Mouse (Mus musculus) heart, postnatal 36 days (tissue): ENCODE measurements around the gene Nup85. TPM values are rescaled to one million over a fixed set of nuclear protein-coding genes. Genes with fewer than 3 reads are reported as not detected.

ENCODE experiments used
- DNase-seq, 2 experiments: peaks; one replicate each; pipeline ENCODE4 v3.0.0; 2021 to 2022
- intact Hi-C: fragments of 180-260 bp; cut with DNase I; formaldehyde crosslinking; loops from one replicate; pipeline ENCODE4 v1.15.1; 2025
- total RNA-seq, 2 experiments: library from RNA; stranded (reverse); gene quantifications; 2 replicates each; pipeline ENCODE4 v1.2.3; 2021

The Nup85 gene
- total RNA-seq, 2 experiments from 2014 or later = 23.5 to 23.8 TPM

GRCm38 (mm10) chr11:115612059-115612409 is 47.8 kb downstream of the Nup85 start:
- intact Hi-C loops = loop anchor here (5.0 kb wide), 1 partner anchor 130 kb away; no protein-coding TSS in a partner anchor
- DNase-seq = peak; percentile 83 to 85

DNA sequence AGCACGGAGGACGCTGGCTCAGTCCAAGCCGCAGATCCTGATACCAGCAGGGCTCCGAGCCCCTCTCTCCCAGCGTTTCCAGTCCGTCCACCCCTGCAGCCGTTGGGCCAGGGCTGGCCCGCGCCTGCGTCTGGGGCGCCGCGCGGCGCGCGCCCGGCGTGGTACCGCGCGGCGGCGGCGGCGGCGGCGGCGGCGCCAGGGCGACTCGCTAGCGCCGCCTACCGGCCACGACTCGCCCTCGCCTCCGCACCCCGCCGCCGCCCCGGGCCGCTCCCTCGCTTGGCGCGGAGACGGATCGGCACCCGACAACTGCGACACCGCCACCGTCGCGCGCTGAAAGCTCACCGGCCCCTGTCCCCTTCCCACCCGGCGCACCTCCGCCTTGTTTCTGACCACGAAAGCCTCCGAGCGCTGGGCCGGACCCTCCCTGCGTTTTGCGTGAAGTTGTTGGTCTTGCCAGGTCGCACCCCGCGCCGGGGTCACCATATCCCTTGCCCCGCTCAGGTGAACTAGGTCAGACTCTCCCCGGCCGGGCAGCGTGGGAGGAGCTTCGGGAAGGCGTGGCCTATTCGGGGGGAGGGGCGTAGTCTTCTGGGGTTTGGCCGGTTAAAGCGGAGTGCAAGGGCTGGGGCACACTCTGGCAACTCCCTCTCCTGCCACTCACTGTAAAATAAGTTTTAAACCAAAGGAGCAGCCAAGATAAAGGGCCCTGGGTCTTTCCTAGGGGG is 48.3 kb downstream of the Nup85 start, which contains the start of gene Mif4gd:
Mif4gd (minus strand) TSS at position 560 of the 728 bp plus-strand sequence.
- peak; percentile 95 for DNase-seq
- intact Hi-C loops = loop anchor here (5.0 kb wide), 1 partner anchor 130 kb away; no protein-coding TSS in a partner anchor

DNA sequence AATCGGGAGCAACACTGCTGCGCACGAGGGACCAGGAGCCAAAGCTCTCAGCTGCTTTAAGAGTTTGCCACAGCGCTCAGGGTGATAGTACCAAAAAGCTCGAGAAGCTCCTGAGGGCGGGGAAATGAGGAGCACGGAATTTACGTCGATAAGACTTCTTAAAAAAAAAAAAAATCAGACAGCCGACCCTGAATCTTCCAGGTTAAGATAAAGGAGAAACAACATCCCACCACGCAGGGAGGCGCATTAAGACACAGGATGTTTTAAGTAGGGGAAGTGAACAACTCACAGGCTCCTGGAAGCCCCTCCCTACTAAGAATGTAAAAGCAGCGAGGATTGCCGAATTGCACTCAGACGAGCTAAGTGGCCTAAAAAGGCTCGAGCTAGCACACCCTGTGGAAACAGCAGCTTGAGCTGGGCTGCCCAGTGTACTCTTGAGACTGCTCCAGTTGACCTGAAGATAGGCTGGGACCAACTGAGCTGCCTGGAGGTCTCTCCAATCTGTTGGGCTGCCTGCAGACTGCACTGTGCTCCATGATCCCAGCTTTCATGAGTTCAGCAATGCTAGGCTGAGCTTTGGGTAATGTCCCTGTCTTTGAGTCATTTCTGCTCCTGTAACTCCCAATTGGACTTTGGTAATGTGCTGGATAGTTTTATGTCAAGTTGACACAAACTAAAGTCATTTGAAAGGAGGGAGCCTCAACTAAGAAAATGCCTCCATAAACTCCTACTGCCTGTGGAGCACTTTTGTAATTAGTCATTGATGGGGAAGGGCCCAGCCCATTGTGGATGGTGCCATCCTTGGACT is 49.1 kb downstream of the Nup85 start:
- intact Hi-C loops = loop anchor here (5.0 kb wide), 1 partner anchor 131 kb away; no protein-coding TSS in a partner anchor
- DNase-seq = no peak

DNA sequence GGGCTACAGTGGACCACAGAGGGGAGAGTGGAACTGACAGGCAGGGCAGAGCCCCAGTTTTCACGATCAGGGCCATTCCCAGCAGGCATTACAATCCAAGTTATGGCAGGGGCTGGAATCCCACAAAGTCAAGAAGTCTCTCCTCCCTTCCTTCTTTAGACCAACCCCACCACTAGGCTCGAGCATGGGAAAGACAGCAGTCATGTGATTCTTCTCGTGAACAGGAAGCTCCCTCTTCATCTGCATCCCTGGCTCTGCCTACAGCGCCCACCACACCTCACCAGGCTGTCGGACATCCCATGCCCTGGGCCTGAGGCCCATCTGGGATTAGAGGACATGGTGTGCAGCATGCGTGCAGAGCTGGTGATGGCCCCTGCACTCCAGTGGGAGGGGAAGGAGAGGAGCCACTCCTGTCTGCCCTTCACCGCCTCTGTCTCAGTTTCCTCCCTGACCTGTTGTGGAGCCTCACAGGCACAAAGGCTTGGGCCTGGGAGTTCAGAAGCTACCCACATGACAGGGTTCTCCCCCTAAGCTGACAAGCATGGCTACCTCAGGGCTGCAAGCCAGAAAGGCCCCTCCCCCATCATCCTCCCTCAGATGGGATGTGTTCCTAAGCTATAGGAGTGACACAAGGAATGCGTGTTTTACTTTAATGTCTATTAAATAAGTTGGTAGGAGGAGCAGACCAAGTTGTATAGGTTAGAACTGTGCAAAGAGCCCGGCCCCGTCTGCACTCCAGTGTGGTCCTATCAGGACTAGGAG is 50.3 kb downstream of the Nup85 start:
- intact Hi-C loops = loop anchor here (5.0 kb wide), 1 partner anchor 132 kb away; no protein-coding TSS in a partner anchor
- no peak for DNase-seq

- intact Hi-C loops = no loop called here
- no peak for DNase-seq
Observed at GRCm38 (mm10) chr11:115615108-115615825, 51.0 kb downstream of the Nup85 start.

GRCm38 (mm10) chr11:115615875-115616274 is 51.6 kb downstream of the Nup85 start:
- DNase-seq = no peak
- intact Hi-C loops = no loop called here

DNA sequence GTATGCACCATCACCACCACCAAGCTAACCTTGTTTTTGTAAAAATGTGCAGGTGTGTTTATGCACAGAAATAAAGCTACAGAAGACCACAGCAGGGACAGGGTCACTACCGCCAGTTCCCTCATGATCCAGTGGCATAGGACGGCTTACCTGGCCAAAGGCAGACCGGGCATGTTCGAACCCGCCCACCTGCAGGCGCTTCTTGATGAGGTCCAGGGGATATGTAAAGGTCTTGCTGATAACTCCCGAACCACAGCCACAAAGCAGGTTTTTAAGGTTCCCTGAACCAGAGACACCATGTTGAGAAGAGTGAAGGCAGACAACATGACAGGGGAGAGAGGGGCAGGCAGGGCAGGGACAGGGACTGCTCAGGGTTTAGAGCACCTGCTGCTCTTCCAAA is 52.1 kb downstream of the Nup85 start:
- intact Hi-C loops = no loop called here

DNA sequence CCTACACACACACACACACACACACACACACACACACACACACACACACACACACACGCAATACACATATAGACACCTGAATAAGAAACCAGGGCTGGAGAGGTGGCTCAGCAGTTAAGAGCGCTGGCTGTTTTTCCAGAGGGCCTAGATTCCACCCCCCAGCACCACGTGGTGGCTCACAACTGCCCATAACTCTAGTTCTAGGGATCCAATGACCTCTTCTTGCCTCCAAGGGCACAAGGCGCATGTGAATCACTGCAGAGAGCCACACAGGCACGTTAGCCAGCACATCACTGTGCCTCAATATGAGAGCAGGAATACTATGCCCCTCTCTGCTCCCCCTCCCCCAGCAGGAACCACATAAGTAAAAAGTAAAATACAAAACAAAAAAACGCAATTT is 52.7 kb downstream of the Nup85 start:
- no peak for DNase-seq
- intact Hi-C loops = no loop called here

More for the DNA sequence above, 52.1 kb downstream of the Nup85 start:
- DNase-seq = no peak

DNA sequence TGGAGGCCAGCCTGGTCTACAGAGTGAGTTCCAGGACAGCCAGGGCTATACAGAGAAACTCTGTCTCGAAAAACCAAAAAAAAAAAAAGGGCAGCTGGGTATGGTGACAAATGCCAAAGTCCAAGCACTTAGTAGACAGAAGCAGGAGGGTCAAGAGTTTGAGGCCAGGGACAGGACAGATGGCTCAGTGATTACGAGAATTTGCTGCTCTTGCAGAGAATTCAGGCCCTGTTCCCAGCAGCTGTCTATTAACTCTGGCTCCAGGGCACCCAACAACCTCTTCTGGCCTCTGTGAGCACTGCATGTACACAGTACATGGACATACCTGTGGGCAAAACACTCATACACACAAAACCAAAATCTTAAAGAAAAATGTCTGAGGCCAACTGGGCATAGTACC is 53.8 kb downstream of the Nup85 start:
- intact Hi-C loops = no loop called here
- DNase-seq = no peak

DNA sequence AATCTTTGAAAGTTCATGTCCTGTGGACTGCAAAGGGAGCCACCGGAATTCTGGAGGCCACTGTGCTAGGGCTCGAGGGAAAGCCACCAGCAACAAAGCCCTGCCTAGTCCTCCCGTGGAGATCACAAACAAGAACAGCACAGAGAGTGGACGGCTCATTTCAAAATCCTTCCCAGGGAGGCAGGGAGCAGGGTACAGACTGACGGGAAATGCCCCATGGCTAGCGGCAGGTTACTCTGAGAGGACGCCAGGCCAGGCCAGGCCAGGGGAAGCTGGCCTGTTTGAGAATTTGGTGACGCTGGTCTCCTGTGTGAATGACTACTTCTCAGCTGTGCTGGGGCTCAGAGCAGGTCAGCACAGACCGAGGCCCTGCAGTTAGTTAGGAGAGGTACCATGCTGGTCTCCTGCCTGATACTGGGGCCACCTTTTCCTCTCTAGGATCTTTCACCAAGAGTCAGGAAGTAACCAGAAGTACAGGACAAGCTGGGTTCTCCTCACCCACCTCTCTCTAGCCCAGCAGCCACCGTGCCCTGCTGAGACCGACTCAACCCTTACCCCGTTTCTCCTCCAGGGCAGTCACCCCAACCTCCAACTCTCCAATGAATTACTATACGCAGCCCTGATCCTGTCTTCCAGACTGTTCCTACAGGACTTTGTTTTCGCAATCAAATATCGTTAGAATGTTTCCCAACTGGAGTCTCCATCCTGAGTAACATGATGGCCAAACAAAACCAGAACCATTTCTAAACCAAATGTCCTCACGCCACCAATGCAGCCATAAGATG is 54.7 kb downstream of the Nup85 start:
- intact Hi-C loops = no loop called here
- DNase-seq = no peak

GRCm38 (mm10) chr11:115619949-115620348 is 55.7 kb downstream of the Nup85 start:
- DNase-seq = no peak
- intact Hi-C loops = no loop called here

DNA sequence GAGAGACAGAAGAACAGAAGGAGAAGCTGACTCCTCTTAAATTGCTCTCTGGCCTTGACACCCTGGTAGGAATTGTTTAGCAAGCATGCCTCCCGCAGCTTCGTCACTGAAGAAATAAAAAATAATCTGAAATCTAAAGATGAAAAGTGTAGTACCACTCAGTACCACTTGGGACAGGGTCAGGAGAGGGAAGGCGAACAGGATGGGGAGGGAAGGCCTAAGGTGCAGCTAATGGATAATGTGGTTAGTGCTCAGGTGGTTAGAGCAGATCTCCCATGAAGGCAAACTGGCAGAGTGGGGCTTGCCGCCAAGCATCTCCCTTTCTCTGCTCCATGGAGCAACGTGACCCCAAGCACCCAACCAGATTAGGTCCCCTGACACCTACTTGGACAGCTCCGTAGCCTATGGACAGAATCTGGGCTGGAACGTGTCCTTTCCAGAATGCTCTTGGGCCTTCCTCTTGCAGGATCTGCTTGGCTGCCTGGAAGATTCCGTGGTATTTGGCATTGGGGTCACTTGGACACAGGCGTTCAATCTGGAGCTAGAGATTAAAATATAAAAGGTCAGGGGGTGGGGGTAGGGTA is 59.3 kb downstream of the Nup85 start:
- intact Hi-C loops = no loop called here
- DNase-seq = no peak

DNA sequence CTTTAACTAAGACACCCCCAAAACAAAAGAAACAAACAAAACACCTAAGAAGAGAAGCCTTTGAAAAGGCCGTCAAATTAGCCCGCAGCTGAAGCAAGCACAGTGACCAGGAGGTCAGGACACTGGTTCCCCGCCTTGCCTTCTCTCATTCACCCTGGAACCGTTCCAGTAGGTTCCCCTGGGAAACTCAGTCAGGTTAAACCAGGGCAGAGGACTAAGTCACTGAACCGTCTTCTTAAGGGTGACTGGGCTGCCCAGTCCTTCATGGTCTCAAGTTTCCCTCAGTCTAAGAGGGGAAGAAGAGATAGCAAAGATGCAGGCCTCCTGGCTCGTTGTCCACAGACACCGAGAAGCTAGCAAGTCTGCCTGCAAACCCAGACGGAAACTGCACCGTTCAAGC is 61.6 kb downstream of the Nup85 start:
- DNase-seq = no peak
- intact Hi-C loops = loop anchor here (5.0 kb wide), 1 partner anchor 186 kb away; the partner anchor contains the start of genes Caskin2 and Tsen54

- no peak for DNase-seq
- intact Hi-C loops = loop anchor here (5.0 kb wide), 1 partner anchor 185 kb away; the partner anchor contains the start of genes Caskin2 and Tsen54
Observed at GRCm38 (mm10) chr11:115626824-115627616, 62.8 kb downstream of the Nup85 start.

- DNase-seq = peak; percentile 97 to 99
- intact Hi-C loops = loop anchor here (5.0 kb wide), 1 partner anchor 184 kb away; the partner anchor contains the start of genes Caskin2 and Tsen54
Observed at GRCm38 (mm10) chr11:115627705-115628464, 63.7 kb downstream of the Nup85 start, which contains the start of gene Slc25a19. Gene Slc25a19 (minus strand): TSS chr11:115628295.

- DNase-seq = no peak
- intact Hi-C loops = loop anchor here (5.0 kb wide), 1 partner anchor 184 kb away; the partner anchor contains the start of genes Caskin2 and Tsen54
Observed at GRCm38 (mm10) chr11:115628465-115629101, 64.3 kb downstream of the Nup85 start.
